Mouse (Mus musculus): Measurements from ENCODE around the gene Ntng2. TPM values are rescaled to one million over a fixed set of nuclear protein-coding genes. Genes with fewer than 3 reads are reported as not detected.

Gene Ntng2
- polyA plus RNA-seq (2017; shearing (Covaris generic)) = 4.5 TPM

GRCm38 (mm10) chr2:29252599-29253204 lies at the start of gene Ntng2:
Gene Ntng2, minus strand, starts transcription at chr2:29253005.

Other genes starting within 250 kb of the Ntng2 start
- 0.83 TPM for gene Cfap77, start 197.9 kb downstream of the Ntng2 start, polyA plus RNA-seq (2017; shearing (Covaris generic))
- 24.1 TPM for gene Ttf1, start 192.7 kb downstream of the Ntng2 start, polyA plus RNA-seq (2017; shearing (Covaris generic))
- 82.1 TPM for gene Setx, start 128.8 kb downstream of the Ntng2 start, polyA plus RNA-seq (2017; shearing (Covaris generic))
- gene Med27, start 93.8 kb upstream of the Ntng2 start, polyA plus RNA-seq (2017; shearing (Covaris generic)) = 48.7 TPM